Mouse (Mus musculus) thymus, adult 2 months (tissue): ENCODE measurements at regions not wholly inside any gene's neighbourhood (a gene's known extent, or its start where the extent isn't known, plus 50 kb on each side); places are given as distances from the start of the nearest gene placed in this dataset.

ENCODE experiments used
- CTCF ChIP-seq: fragments of 200-500 bp; IDR thresholded peaks from 2 replicates; pipeline ENCODE4 v1.5.1; 2012; ENCODE audit warnings: mild to moderate bottlenecking, control low read depth, low read length, moderate library complexity, borderline replicate concordance; ENCODE audit not compliant: control insufficient read depth, poor library complexity, insufficient read depth; ENCODE audit errors: extremely low read depth
- POLR2A ChIP-seq: fragments of 200-500 bp; IDR thresholded peaks from 2 replicates; pipeline ENCODE4 v1.6.1; 2012; ENCODE audit warnings: mild to moderate bottlenecking, low read length, control low read depth, moderate library complexity; ENCODE audit not compliant: control insufficient read depth, poor library complexity, insufficient read depth; ENCODE audit errors: extremely low read depth

GRCm38 (mm10) chr13:110477709-110478108 lies 82.9 kb downstream of the Plk2 start:
- TF ChIP-seq CTCF (no peak), POLR2A (no peak)
